Mouse (Mus musculus) cerebellum, adult 8-10 months (tissue): ENCODE results near the gene Ier3.

ENCODE experiments used
- DNase-seq: peaks from one replicate; pipeline ENCODE4 v3.0.0; 2022

The Ier3 gene

GRCm38 (mm10) chr17:35869346-35870067 is 48.0 kb downstream of the Ier3 start:
- no peak for DNase-seq

DNA sequence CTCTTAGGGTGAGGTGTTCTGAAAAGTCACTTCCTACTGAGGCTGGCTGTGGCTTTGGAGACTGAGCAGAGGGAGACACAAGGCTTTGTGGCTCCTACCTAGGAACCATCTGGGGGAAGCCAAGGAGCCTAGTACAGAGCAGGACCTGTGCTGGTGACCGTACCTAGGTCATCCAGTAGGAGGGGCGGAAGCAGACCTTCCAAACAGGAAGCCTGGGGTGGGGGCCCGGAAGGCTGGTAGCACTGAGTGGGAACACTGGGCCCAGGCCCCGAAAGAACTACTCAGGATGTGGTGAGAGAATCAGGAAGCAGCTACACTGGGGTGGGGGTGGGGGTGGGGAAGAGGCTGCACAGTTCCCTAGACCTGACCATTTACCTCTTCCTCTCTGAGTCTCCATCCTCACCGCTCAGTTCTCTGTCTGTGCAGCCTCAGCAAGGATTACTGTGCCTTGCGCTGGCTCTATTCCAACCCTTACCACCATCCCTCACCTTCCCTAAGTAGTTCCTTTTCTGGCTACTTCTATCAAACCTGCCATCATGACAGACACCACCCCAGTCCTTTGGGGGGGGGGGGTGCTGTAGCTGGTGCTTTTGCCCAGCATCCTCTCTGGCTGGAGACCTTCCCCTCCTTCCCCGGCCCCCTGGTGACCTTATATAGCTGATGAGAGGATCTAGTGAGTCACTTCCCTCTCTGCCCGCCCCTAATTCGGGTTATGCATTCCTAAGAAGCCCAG is 48.8 kb downstream of the Ier3 start:
- no peak for DNase-seq

DNA sequence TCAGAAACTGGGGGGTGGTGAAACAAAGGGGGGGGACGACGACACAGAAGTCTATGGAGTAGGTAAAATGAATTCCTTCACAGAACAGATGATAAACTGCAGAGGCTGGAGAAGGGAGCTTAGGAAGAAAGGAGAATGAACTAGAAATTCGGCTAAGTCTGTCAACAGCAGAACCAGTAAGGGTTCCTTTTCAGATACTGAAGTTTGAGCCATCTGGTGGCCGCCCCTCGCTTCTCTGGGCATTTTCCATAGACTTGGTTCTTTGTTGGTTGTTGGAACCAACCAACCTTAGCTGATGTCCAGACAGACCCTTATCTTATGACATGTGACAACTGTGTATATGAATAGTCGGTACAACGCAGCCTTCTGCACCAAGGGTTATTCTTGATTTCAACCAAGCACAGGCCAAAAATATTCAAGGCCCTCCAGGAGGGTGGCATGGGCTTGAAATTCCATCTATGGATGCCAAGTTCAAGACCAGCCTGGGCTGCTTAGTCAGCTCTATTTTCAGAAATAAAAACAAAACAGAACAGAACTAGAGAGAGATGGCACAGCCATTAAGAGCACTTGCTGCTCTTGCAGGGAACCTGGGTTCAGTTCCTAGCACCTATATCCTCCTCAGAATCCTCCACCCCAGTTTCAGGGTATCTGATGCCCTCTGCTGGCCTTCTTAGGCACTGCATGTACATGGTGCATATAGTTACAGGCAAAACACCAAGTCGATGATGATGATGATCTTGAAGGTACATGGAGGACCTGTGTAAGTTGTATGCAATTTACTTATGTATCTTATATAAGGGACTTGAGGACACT is 49.6 kb downstream of the Ier3 start:
- DNase-seq = no peak
